Mouse (Mus musculus): Measurements from ENCODE around the gene Mmp25.
"Not testable (repeated sequence)": the region's sequence is repeated elsewhere in the genome, so short reads cannot be mapped to it uniquely, and the experiment has no call there.

Gene Mmp25

DNA sequence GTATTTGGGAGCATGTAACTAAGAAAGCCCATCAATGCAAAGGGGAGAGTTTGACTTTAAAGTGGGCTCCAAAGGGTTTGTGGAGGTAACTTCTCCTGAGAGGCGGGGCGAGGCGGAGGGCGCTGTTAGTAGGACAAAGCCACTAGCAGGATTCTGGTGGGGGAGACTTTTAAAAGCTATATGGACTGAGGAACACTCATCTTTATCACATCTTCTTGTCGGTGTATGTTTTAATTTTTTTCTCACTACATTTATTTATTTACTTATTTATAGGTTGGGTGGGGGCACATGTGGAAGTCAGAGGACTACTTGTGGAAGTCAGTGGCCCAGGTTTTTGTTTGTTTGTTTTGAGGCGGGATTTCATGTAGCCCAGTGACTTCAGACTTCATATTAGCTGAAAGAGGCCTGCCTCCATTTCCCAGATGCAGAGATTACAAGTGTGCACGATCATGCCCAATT is 45.4 kb downstream of the Mmp25 start:
- DNase-seq = no peak

DNA sequence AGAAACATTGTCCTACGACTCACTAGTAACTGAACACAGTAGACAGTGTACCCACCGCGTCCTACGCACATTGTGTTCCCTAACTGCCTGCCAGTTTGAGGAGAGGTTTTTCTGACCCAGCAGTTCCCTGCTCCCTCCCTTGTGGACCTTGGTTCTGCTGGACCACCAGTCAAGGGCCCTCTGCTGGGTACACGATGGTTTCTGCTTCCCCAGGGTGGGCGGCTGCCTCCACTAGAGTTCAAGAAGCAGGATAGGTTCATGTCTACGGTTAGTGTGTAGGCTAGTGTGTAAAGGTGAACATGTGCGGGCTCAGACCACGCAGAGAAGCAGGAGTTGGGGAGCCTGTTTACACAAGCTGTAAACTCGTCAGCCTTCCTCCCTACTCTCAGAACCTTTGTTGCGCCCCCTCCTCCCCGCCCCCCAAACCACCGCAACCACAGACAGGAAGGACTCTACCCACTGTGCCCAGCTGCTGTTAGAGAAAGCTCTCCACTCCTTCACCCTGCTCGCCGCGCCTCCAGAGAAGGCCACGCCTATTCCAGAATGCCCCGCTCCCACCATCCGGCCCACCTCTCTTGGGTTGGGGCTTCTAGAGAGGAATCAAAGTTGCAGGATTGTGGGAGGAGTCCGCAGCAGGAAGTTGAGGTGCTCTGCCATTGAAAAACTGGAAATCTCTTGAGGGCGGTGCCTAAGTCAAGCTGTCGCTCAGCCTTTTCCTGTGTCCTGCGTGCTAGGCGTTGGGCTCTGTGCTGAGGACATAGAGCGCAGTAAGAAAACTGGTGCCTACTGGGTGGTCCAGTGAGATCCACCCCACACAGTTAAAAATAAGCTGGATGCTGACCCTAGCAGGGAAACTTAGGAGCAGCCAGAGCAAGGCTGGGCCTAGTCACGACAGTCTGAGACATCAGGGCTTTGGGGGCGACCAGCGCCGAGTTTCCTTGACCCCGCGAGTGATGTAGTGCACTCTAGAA is 46.2 kb downstream of the Mmp25 start, which contains the start of gene Zfp13:
Gene Zfp13, minus strand, starts transcription at position 906 of the 971 bp plus-strand sequence.
- DNase-seq = peak; percentile 93

GRCm38 (mm10) chr17:23595139-23595538 is 49.9 kb downstream of the Mmp25 start:
- DNase-seq = not testable (repeated sequence)

DNA sequence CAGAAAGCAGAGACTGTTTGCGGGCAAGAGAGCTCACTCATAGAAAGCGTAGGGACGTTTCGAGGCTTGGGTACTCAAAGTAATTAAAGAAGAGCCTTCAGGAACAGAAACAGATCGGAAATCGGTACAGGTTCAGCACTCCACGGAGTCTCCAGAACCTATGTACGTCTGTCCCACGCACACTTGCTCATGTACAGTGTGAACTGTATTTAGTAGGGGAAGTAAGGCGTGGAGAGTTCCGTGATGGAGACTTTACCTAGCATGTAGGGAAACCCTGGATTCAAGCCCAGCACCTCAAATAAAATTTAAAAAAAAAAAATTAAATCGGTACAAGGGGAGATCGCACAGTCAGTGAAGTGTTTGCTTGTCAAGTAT is 52.2 kb downstream of the Mmp25 start:
- DNase-seq = no peak

GRCm38 (mm10) chr17:23592208-23592925 is 52.7 kb downstream of the Mmp25 start:
- peak; percentile 97 for DNase-seq

DNA sequence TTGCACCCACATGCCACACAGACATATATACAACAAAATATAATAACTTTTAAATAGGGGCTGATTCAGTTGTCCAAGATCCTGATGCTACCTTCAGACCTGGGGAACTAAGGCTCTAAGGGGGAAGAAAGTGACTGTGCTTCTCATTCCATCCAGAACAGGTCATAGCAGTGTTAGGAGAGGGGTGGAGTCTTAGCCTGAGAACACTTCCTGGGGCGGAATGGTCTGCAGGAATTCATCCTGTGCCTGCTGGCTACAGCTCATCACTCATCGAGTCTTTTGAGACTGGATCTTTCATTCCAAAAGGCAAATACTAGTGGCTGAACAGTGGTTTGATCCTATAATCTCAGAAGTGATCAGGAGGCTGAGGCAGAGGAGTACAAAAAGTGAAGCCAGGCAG is 57.8 kb downstream of the Mmp25 start:
- DNase-seq = no peak

DNA sequence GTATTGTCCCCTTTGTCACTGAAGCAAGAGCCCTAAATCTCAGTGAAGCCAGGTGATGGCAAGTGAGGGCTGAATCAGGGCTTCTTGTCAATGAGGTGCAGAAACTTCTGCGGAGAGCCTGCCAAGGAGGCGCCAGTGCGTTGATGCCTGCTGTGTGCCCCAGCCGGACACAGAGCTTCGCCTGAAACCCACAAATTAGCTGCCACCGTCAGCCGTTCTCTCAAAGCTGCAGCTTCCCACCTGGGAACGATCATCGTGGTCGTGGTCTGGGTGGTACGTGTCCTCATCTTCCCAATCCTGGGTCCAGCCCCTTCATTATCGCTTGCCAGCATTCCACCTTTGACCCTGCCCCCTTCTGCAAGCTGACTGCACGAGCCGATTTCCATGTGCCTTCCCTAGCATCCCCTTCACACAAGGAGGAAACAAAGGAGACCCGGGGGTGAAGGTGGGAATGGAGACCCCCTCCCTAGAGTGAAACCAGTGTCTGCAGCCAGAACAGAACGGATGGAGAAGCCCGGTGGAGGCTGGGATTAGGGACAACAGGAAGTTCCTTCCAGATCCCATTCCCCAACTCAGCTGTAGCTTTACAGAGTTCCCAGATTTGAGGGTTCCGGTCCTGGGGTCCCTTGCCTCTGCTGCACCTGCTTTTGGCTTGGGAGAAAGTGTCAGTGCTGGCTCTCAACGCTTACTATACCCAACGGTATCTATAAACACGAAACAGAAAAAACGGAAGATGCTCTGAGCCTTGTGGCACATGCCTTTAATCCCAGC is 59.2 kb downstream of the Mmp25 start:
- peak; percentile 56 for DNase-seq

DNA sequence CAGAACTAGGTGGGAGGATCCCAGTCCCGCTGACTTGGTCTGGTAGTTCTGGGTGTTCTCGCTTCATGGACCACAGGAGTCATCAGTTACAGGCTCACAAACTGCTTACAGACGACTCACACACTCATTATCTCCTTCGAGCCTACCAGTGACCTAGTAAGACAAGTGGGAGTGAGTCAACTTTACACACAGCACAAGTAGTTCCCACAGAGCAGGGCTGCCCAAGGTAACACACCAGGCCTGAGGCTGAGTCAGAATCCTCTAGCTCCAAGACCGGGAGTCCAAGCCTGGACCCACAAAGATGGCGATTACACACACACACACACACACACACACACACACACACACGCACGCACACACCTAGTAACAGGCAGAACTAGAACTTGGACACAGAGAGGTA is 60.3 kb downstream of the Mmp25 start:
- no peak for DNase-seq
